Mouse (Mus musculus): ENCODE data around the gene Wasf2. TPM values are rescaled to one million over a fixed set of nuclear protein-coding genes. Genes with fewer than 3 reads are reported as not detected.

Gene Wasf2
- polyA plus RNA-seq, 1 experiment: 62.0 TPM

- Histone ChIP-seq H3K27me3 (ENCODE audit: control insufficient read depth, insufficient read depth, insufficient read length) (no peaks in the 10 kb centered on the region), H3ac (ENCODE audit: control insufficient read depth, insufficient read length) (no peak overlapping the region), H3K4me2 (ENCODE audit: low read depth) (peak overlapping the region; percentile 54), H3K4me3 (no peak overlapping the region), H3K79me2 (ENCODE audit: control insufficient read depth, insufficient read depth) (no peaks in the 10 kb centered on the region), H3K36me3 (ENCODE audit: control insufficient read depth, insufficient read depth) (no peaks in the 10 kb centered on the region)
- TF ChIP-seq SRF (IDR thresholded peaks at IDR 0.05; ENCODE audit: control insufficient read depth, insufficient read length, low read depth) (no peak), POLR2A (IDR thresholded peaks at IDR 0.05; ENCODE audit: insufficient read length, low read depth) (no peak), POLR2AphosphoS2 (IDR thresholded peaks at IDR 0.05; ENCODE audit: insufficient read length, low read depth) (no peak), TCF12 (IDR thresholded peaks at IDR 0.05; ENCODE audit: insufficient read depth, poor library complexity, severe bottlenecking) (no peak), TCF3 (IDR thresholded peaks at IDR 0.05; ENCODE audit: insufficient read length, low read depth) (no peak), MYOD1 (IDR thresholded peaks at IDR 0.05; ENCODE audit: control insufficient read depth in 1 of 3, insufficient read length in 2 of 3, low read depth in 2 of 3) (no peak)
These were observed 14.4 kb upstream of the Wasf2 start for GRCm38 (mm10) chr4:133115721-133116429.

- H3K79me2 ChIP-seq (ENCODE audit: control insufficient read depth, insufficient read depth): no peaks in the 10 kb centered on the region
- no peaks in the 10 kb centered on the region for H3K36me3 ChIP-seq (ENCODE audit: control insufficient read depth, insufficient read depth)
- peak overlapping the region; percentile 68 for H3K4me2 ChIP-seq (ENCODE audit: low read depth)
- TF ChIP-seq REST (IDR thresholded peaks at IDR 0.05; ENCODE audit: insufficient read depth, insufficient read length) (no peak), POLR2A (IDR thresholded peaks at IDR 0.05; ENCODE audit: insufficient read length, low read depth) (peak; percentile 28), MYOD1 (IDR thresholded peaks at IDR 0.05; ENCODE audit: control insufficient read depth in 1 of 3, insufficient read length in 2 of 3, low read depth in 2 of 3) (peak; percentile 56 to 95 (median 94)), SRF (IDR thresholded peaks at IDR 0.05; ENCODE audit: control insufficient read depth, insufficient read length, low read depth) (no peak), CEBPB (IDR thresholded peaks at IDR 0.05; ENCODE audit: insufficient read depth, poor library complexity, severe bottlenecking) (no peak), MYOG (IDR thresholded peaks at IDR 0.05; ENCODE audit: control insufficient read depth in 1 of 3, insufficient read depth in 1 of 3, insufficient read length in 2 of 3, low read depth in 2 of 3) (peak; percentile 60 to 97 (median 93)), E2F4 (IDR thresholded peaks at IDR 0.05; ENCODE audit: insufficient read depth) (no peak), USF1 (IDR thresholded peaks at IDR 0.05; ENCODE audit: low read depth) (no peak), POLR2AphosphoS2 (IDR thresholded peaks at IDR 0.05; ENCODE audit: insufficient read length, low read depth) (peak; percentile 35), TCF12 (IDR thresholded peaks at IDR 0.05; ENCODE audit: insufficient read depth, poor library complexity, severe bottlenecking) (peak; percentile 41), MAX (IDR thresholded peaks at IDR 0.05; ENCODE audit: low read depth) (no peak), TCF3 (IDR thresholded peaks at IDR 0.05; ENCODE audit: insufficient read length, low read depth) (peak; percentile 77)
- no peaks in the 10 kb centered on the region for H3K27me3 ChIP-seq (ENCODE audit: control insufficient read depth, insufficient read depth, insufficient read length)
- no peak overlapping the region for H3ac ChIP-seq (ENCODE audit: control insufficient read depth, insufficient read length)
- H3K4me3 ChIP-seq: peak overlapping the region; percentile 9
These were observed 13.4 kb upstream of the Wasf2 start for GRCm38 (mm10) chr4:133116756-133117470.

GRCm38 (mm10) chr4:133117556-133118411 is 12.5 kb upstream of the Wasf2 start:
- TF ChIP-seq MYOD1 (IDR thresholded peaks at IDR 0.05; ENCODE audit: control insufficient read depth in 1 of 3, insufficient read length in 2 of 3, low read depth in 2 of 3): peak in 1 of 3 experiments; percentile 74
- TF ChIP-seq POLR2AphosphoS2 (IDR thresholded peaks at IDR 0.05; ENCODE audit: insufficient read length, low read depth): peak; percentile 80
- TF ChIP-seq MYOG (IDR thresholded peaks at IDR 0.05; ENCODE audit: control insufficient read depth in 1 of 3, insufficient read depth in 1 of 3, insufficient read length in 2 of 3, low read depth in 2 of 3): peak in 1 of 3 experiments; percentile 43
- peak; percentile 75 for TF ChIP-seq POLR2A (IDR thresholded peaks at IDR 0.05; ENCODE audit: insufficient read length, low read depth)
- TF ChIP-seq SRF (IDR thresholded peaks at IDR 0.05; ENCODE audit: control insufficient read depth, insufficient read length, low read depth): no peak
- Histone ChIP-seq H3K79me2 (ENCODE audit: control insufficient read depth, insufficient read depth) (no peaks in the 10 kb centered on the region), H3K4me3 (peak overlapping the region; percentile 9), H3K36me3 (ENCODE audit: control insufficient read depth, insufficient read depth) (no peaks in the 10 kb centered on the region), H3K4me2 (ENCODE audit: low read depth) (peak overlapping the region; percentile 68), H3K27me3 (ENCODE audit: control insufficient read depth, insufficient read depth, insufficient read length) (no peaks in the 10 kb centered on the region), H3ac (ENCODE audit: control insufficient read depth, insufficient read length) (no peak overlapping the region)

- Histone ChIP-seq H3K79me2 (ENCODE audit: control insufficient read depth, insufficient read depth) (no peaks in the 10 kb centered on the region), H3K27me3 (ENCODE audit: control insufficient read depth, insufficient read depth, insufficient read length) (no peaks in the 10 kb centered on the region), H3K4me2 (ENCODE audit: low read depth) (peak overlapping the region; percentile 68), H3K36me3 (ENCODE audit: control insufficient read depth, insufficient read depth) (no peaks in the 10 kb centered on the region), H3K4me3 (no peak overlapping the region), H3ac (ENCODE audit: control insufficient read depth, insufficient read length) (no peak overlapping the region)
- TF ChIP-seq CEBPB (IDR thresholded peaks at IDR 0.05; ENCODE audit: insufficient read depth, poor library complexity, severe bottlenecking) (no peak), E2F4 (IDR thresholded peaks at IDR 0.05; ENCODE audit: insufficient read depth) (no peak), POLR2AphosphoS2 (IDR thresholded peaks at IDR 0.05; ENCODE audit: insufficient read length, low read depth) (no peak), USF1 (IDR thresholded peaks at IDR 0.05; ENCODE audit: low read depth) (no peak), MYOD1 (IDR thresholded peaks at IDR 0.05; ENCODE audit: control insufficient read depth in 1 of 3, insufficient read length in 2 of 3, low read depth in 2 of 3) (no peak), TCF3 (IDR thresholded peaks at IDR 0.05; ENCODE audit: insufficient read length, low read depth) (no peak), SRF (IDR thresholded peaks at IDR 0.05; ENCODE audit: control insufficient read depth, insufficient read length, low read depth) (no peak), POLR2A (IDR thresholded peaks at IDR 0.05; ENCODE audit: insufficient read length, low read depth) (no peak), TCF12 (IDR thresholded peaks at IDR 0.05; ENCODE audit: insufficient read depth, poor library complexity, severe bottlenecking) (no peak), MYOG (IDR thresholded peaks at IDR 0.05; ENCODE audit: control insufficient read depth in 1 of 3, insufficient read depth in 1 of 3, insufficient read length in 2 of 3, low read depth in 2 of 3) (no peak), REST (IDR thresholded peaks at IDR 0.05; ENCODE audit: insufficient read depth, insufficient read length) (no peak), MAX (IDR thresholded peaks at IDR 0.05; ENCODE audit: low read depth) (no peak)
These were observed 11.4 kb upstream of the Wasf2 start for GRCm38 (mm10) chr4:133118775-133119375.

All from myocyte (in vitro differentiated cells).